Mouse (Mus musculus) ES-E14 (cell line): ENCODE data around the gene Fam189a2. TPM values are rescaled to one million over a fixed set of nuclear protein-coding genes. Genes with fewer than 3 reads are reported as not detected.

ENCODE experiments used
- DNase-seq: peaks from one replicate; pipeline ENCODE4 v3.0.0-alpha.2; 2013; ENCODE audit warnings: low read depth, low spot score
- H3K27ac ChIP-seq: 2 replicates; pipeline ENCODE4 v1.5.1; 2012; ENCODE audit warnings: low read depth, mild to moderate bottlenecking, low read length, moderate library complexity, mixed read lengths; ENCODE audit not compliant: poor library complexity, insufficient read depth, severe bottlenecking
- H3K36me3 ChIP-seq: 2 replicates; pipeline ENCODE4 v1.6.1; 2012; ENCODE audit warnings: mild to moderate bottlenecking, low read length, moderate library complexity, mixed read lengths; ENCODE audit not compliant: control insufficient read depth, poor library complexity, insufficient read depth, severe bottlenecking
- H3K4me1 ChIP-seq, 2 experiments: fragments of 150-350 bp in 1 of 2; sonication (generic) in 1 of 2; 2 replicates each; pipeline ENCODE4 v1.6.1; 2012; ENCODE audit warnings: low read length in 2 of 2, mild to moderate bottlenecking in 1 of 2, mixed read lengths in 1 of 2; ENCODE audit not compliant: control insufficient read depth in 2 of 2, insufficient read depth in 2 of 2, poor library complexity in 1 of 2
- H3K4me3 ChIP-seq, 2 experiments: fragments of 150-350 bp in 1 of 2; sonication (generic) in 1 of 2; 2 replicates each; pipeline ENCODE4 v1.5.1; 2012; ENCODE audit warnings: low read length in 2 of 2, low read depth in 1 of 2, mild to moderate bottlenecking in 1 of 2, mixed read lengths in 1 of 2; ENCODE audit not compliant: insufficient read depth in 1 of 2, poor library complexity in 1 of 2, severe bottlenecking in 1 of 2
- H3K9ac ChIP-seq: 2 replicates; pipeline ENCODE4 v1.6.1; 2012; ENCODE audit warnings: low read depth, mild to moderate bottlenecking, low read length, mixed read lengths; ENCODE audit not compliant: poor library complexity, insufficient read depth, severe bottlenecking
- H3K9me3 ChIP-seq: fragments of 150-350 bp; sonication (generic); 2 replicates; pipeline ENCODE4 v1.6.1; 2012; ENCODE audit warnings: low read depth, mild to moderate bottlenecking, low read length; ENCODE audit not compliant: control insufficient read depth, insufficient read depth
- CHD2 ChIP-seq: IDR thresholded peaks from 2 replicates; pipeline ENCODE4 v1.6.1; 2014; ENCODE audit warnings: mild to moderate bottlenecking, low read depth, low read length, inconsistent platforms
- HCFC1 ChIP-seq: IDR thresholded peaks from 2 replicates; pipeline ENCODE4 v1.6.1; 2012; ENCODE audit warnings: low read length, inconsistent platforms, borderline replicate concordance; ENCODE audit not compliant: insufficient read depth
- MAFK ChIP-seq: IDR thresholded peaks from 2 replicates; pipeline ENCODE4 v1.6.1; 2014; ENCODE audit warnings: mild to moderate bottlenecking, low read depth, low read length, inconsistent platforms; ENCODE audit not compliant: insufficient read depth
- ZC3H11A ChIP-seq: IDR thresholded peaks from 2 replicates; pipeline ENCODE4 v1.6.1; 2012; ENCODE audit warnings: low read depth, mild to moderate bottlenecking, inconsistent platforms, low read length, borderline replicate concordance
- ZNF384 ChIP-seq: IDR thresholded peaks from 2 replicates; pipeline ENCODE4 v1.6.1; 2012; ENCODE audit warnings: low read depth, low read length, inconsistent platforms
- in situ Hi-C, 2 experiments: fragments of 600-800 bp; cut with MboI; formaldehyde crosslinking; loops; one replicate each; pipeline ENCODE4 v1.15.1; 2025; ENCODE audit warnings: low sequenced_read_pairs in 2 of 2, inconsistent platforms in 1 of 2; ENCODE audit not compliant: unreplicated experiment in 2 of 2
- total RNA-seq: library from RNA; depleted of rRNA; stranded (reverse); fragments of 300-350 nt; gene quantifications from 2 replicates; pipeline ENCODE4 v1.2.3, GENCODE M21; 2012

Gene Fam189a2
- total RNA-seq, 1 experiment: 1.6 TPM

DNA sequence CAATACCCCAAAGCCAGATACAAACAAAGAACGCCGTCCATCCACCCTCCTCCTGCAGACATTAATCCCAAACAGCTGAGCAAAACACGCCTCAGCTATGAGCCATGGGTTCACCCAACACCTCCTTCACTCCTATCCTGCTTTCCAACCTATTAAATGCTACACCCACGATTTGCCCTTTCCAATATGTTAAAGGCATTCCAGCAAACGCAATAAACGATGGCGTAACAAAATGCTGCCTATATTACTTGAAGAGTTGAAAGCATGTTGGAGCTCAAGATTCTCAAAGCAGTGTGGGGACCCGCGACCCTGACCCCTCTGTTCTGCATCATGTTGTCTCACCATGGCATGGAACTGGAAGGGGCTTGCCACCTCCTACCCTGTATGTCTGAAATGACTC lies 11.2 kb downstream of the Fam189a2 start:
- Histone ChIP-seq H3K36me3 (no peaks in the 10 kb centered on the region; the same call in 1 of the 2 replicates), H3K9ac (no peak overlapping the region), H3K27ac (no peak overlapping the region), H3K4me1 (peaks cover 7 to 26% of the 10 kb centered on the region in 2 experiments), H3K4me3 (no peak overlapping the region), H3K9me3 (no peaks in the 10 kb centered on the region)
- TF ChIP-seq CHD2 (no peak), ZNF384 (no peak), MAFK (no peak), HCFC1 (no peak)
- no peak for DNase-seq
- in situ Hi-C loops: no loop called here

DNA sequence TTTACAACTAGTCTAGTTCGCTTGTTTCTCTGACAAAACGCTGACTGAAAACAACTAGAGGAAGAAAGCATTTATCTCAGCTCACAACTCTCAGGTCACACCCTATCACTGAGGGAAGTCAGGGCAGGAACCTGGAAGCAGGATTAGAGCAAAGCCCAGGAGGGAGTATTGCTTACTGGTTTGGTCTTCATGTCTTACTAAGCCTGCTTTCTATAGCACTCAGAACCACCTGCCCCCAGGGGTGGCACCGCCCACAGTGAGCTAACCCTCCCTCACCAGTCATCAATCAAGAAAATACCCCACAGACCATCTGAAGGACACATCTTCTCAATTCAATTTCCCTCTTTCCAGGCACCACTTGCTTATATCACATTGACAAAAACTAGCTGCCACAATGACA lies 12.4 kb downstream of the Fam189a2 start:
- Histone ChIP-seq H3K9me3 (no peaks in the 10 kb centered on the region), H3K27ac (no peak overlapping the region), H3K36me3 (no peaks in the 10 kb centered on the region; the same call in 1 of the 2 replicates), H3K9ac (no peak overlapping the region), H3K4me3 (no peak overlapping the region), H3K4me1 (peaks cover 4 to 23% of the 10 kb centered on the region in 2 experiments)
- in situ Hi-C loops: no loop called here
- TF ChIP-seq HCFC1: no peak
- no peak for TF ChIP-seq CHD2
- no peak for TF ChIP-seq ZC3H11A
- TF ChIP-seq ZNF384: no peak
- no peak for TF ChIP-seq MAFK
- no peak for DNase-seq

DNA sequence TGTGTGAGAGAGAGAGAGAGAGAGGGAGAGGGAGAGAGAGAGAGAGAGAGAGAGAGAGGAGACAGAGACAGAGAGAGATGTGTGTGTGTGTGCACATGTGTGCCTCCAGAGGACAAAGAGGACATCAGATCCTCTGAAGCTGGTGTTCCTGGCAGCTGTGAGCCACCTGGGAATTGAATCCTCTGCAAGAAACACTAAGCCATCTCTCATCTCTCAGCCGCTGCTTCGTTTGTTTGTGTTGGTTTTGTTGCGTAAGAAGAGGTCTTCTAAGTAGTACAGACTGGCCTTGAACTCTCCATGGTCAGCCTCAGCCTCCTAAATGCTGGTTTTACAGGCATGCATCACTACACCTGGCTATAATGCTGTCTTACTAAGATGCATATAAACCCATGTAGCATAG lies 12.9 kb downstream of the Fam189a2 start:
- in situ Hi-C loops: no loop called here
- H3K9ac ChIP-seq: no peak overlapping the region
- no peaks in the 10 kb centered on the region; the same call in 1 of the 2 replicates for H3K36me3 ChIP-seq
- no peak overlapping the region for H3K4me3 ChIP-seq
- H3K27ac ChIP-seq: no peak overlapping the region
- TF ChIP-seq MAFK: no peak
- no peak for TF ChIP-seq HCFC1
- TF ChIP-seq ZC3H11A: no peak
- no peak for TF ChIP-seq CHD2
- TF ChIP-seq ZNF384: no peak
- no peak for DNase-seq
- no peaks in the 10 kb centered on the region for H3K9me3 ChIP-seq
- peaks cover 4 to 20% of the 10 kb centered on the region in 2 experiments; a peak in 3 of 4 replicates for H3K4me1 ChIP-seq

DNA sequence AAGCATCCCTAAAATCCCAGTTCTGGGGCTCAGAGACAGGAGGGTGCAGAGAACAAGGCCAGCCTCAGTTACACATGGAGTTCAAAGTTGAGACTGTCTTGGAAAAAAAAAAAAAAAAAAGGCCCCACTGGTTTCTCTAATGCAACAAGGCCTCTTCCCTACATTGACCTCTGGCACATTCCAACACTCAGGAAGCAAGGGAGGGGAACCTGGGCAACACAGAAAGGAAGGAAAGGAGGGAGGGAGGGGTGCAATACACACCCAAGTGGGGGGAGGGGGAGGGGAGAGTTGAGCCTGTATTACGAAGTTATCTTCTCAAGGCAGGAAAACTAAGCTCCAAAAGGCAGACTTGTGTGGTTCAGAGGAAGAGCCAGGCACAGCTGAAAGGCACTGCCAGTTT lies 13.4 kb downstream of the Fam189a2 start:
- H3K4me3 ChIP-seq: no peak overlapping the region

DNA sequence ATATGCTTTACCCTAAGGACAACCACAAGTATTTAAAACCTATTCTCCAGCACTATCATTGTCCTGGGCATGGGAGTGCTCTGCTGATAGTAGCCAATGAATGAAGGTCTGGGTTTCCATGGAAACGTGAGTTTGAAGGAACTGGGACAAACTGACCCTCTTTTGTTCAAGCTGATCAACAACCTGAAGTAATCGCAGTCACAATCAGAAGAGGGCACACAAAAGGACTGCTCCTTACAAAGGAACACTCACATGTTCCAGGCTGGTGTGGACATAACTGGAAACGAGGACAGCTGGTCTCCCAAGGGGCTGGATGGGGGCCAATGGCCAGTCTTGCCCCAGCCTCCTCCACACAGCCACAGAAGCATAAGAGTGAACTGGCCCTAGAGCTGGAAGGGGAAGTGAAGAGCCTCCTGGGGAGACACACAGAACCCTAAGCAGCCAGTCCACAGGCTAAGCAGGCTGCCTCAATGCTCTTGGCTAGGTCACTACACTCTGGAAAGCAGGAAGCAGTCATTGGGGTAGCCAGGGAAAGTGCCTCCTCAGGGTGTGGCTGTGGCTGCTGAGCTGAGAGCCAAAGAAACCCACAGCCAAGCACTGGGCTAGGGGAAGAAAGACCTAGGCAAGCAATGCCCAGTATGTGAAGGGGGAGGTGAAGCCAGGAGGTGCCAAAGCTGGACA lies 14.0 kb downstream of the Fam189a2 start:
- no peaks in the 10 kb centered on the region for H3K9me3 ChIP-seq
- no peak overlapping the region for H3K9ac ChIP-seq
- TF ChIP-seq CHD2: no peak
- TF ChIP-seq MAFK: no peak
- TF ChIP-seq HCFC1: no peak
- no peak for TF ChIP-seq ZC3H11A
- peaks cover 4 to 15% of the 10 kb centered on the region in 2 experiments; a peak in 3 of 4 replicates for H3K4me1 ChIP-seq
- no peak overlapping the region for H3K4me3 ChIP-seq
- DNase-seq: no peak
- H3K36me3 ChIP-seq: no peaks in the 10 kb centered on the region; the same call in 1 of the 2 replicates
- in situ Hi-C loops: no loop called here
- peak overlapping the region; percentile 17; the same call in 1 of the 2 replicates for H3K27ac ChIP-seq

More for the DNA sequence above, 13.4 kb downstream of the Fam189a2 start:
- in situ Hi-C loops: no loop called here
- peaks cover 4 to 17% of the 10 kb centered on the region in 2 experiments; a peak in 3 of 4 replicates for H3K4me1 ChIP-seq
- DNase-seq: no peak
- H3K36me3 ChIP-seq: no peaks in the 10 kb centered on the region; the same call in 1 of the 2 replicates
- no peaks in the 10 kb centered on the region for H3K9me3 ChIP-seq
- H3K9ac ChIP-seq: no peak overlapping the region
- H3K27ac ChIP-seq: peak overlapping the region; percentile 17; the same call in 1 of the 2 replicates
- TF ChIP-seq ZNF384 (peak; percentile 80), CHD2 (no peak)
